Mouse (Mus musculus) intestine, postnatal 0 days (tissue): ENCODE measurements around the gene Hapln3. TPM values are rescaled to one million over a fixed set of nuclear protein-coding genes. Genes with fewer than 3 reads are reported as not detected.

Experiments used
- ATAC-seq: fragments of 200-750 bp; cut with Nextera tagmentation; 2 replicates; pipeline ENCODE4 v1.8.0; 2017; ENCODE audit warnings: mild to moderate bottlenecking, moderate TSS enrichment, moderate library complexity
- H3K27ac ChIP-seq: fragments of 300-500 bp; sonication (generic); 2 replicates; pipeline ENCODE4 v1.5.1; 2014; ENCODE audit warnings: mild to moderate bottlenecking, low read depth, low read length, moderate library complexity
- H3K27me3 ChIP-seq: fragments of 300-500 bp; sonication (generic); replicated peaks from 2 replicates; pipeline ENCODE4 v1.6.1; 2014; ENCODE audit warnings: low read length, mixed read lengths; ENCODE audit not compliant: control insufficient read depth, insufficient read depth
- H3K36me3 ChIP-seq: fragments of 300-500 bp; sonication (generic); 2 replicates; pipeline ENCODE4 v1.6.1; 2014; ENCODE audit warnings: mild to moderate bottlenecking, moderate library complexity; ENCODE audit not compliant: control insufficient read depth, insufficient read depth
- H3K4me1 ChIP-seq: fragments of 300-500 bp; sonication (generic); replicated peaks from 2 replicates; pipeline ENCODE4 v1.6.1; 2014; ENCODE audit warnings: antibody characterized with exemption, low read length, mixed read lengths; ENCODE audit not compliant: control insufficient read depth, insufficient read depth
- H3K4me2 ChIP-seq: fragments of 300-500 bp; sonication (generic); replicated peaks from 2 replicates; pipeline ENCODE4 v1.6.1; 2014; ENCODE audit warnings: low read depth, mild to moderate bottlenecking, moderate library complexity
- H3K4me3 ChIP-seq: fragments of 300-500 bp; sonication (generic); 2 replicates; pipeline ENCODE4 v1.5.1; 2014; ENCODE audit warnings: low read depth, low read length
- H3K9ac ChIP-seq: fragments of 300-500 bp; sonication (generic); 2 replicates; pipeline ENCODE4 v1.6.1; 2014; ENCODE audit warnings: mild to moderate bottlenecking, low read depth, low read length
- H3K9me3 ChIP-seq: fragments of 300-500 bp; sonication (generic); 2 replicates; pipeline ENCODE4 v1.6.1; 2016; ENCODE audit warnings: mixed run types; ENCODE audit not compliant: control insufficient read depth
- CTCF ChIP-seq: sonication (generic); IDR thresholded peaks from 2 replicates; pipeline ENCODE4 v1.5.1; 2016; ENCODE audit warnings: low read depth, mild to moderate bottlenecking, control low read depth, antibody characterized with exemption, moderate library complexity
- WGBS: fragments of 180-500 bp; shearing (Covaris S2); extraction: QIAGEN DNeasy Blood & Tissue Kit; methylation state at CpG from one replicate; pipeline ENCODE4 v1.1.7; 2014; 5-methylcytosine and 5-hydroxymethylcytosine counted together
- polyA plus RNA-seq: library from polyadenylated mRNA; unstranded; fragments of >200 nt; fragmentation: Nextera tagmentation; extraction: Ambion mirVana; gene quantifications from 2 replicates; pipeline ENCODE4 v1.2.1, GENCODE M21; 2015

Gene Hapln3
- polyA plus RNA-seq, 1 experiment from 2014 or later: 0.48 TPM

GRCm38 (mm10) chr7:79139328-79139824 lies 8.6 kb upstream of the Hapln3 start:
- H3K36me3 ChIP-seq: peaks cover 59% of the 10 kb centered on the region

GRCm38 (mm10) chr7:79133391-79133790 lies 2.6 kb upstream of the Hapln3 start:
- no peaks in the 10 kb centered on the region for H3K9me3 ChIP-seq
- no peak overlapping the region for H3K9ac ChIP-seq
- peak; percentile 62 for TF ChIP-seq CTCF
- 0 out of 2 replicates have a peak, but pooled peaks cover 4% of the 10 kb centered on the region for H3K27me3 ChIP-seq
- no peak overlapping the region for H3K4me3 ChIP-seq
- H3K36me3 ChIP-seq: peaks cover 37% of the 10 kb centered on the region
- H3K4me2 ChIP-seq: no peak overlapping the region
- 35% methylated on average over 6 of the region's 6 CpGs for WGBS
- H3K27ac ChIP-seq: no peak overlapping the region
- 0 out of 2 replicates have a peak, but pooled peaks cover 2% of the 10 kb centered on the region for H3K4me1 ChIP-seq
- peak; percentile 34 for ATAC-seq

More at GRCm38 (mm10) chr7:79139328-79139824, 8.6 kb upstream of the Hapln3 start:
- H3K27me3 ChIP-seq: no peaks in the 10 kb centered on the region
- no peak overlapping the region for H3K9ac ChIP-seq
- 63% methylated on average over 6 of the region's 6 CpGs for WGBS
- H3K9me3 ChIP-seq: no peaks in the 10 kb centered on the region
- H3K4me3 ChIP-seq: no peak overlapping the region
- H3K27ac ChIP-seq: no peak overlapping the region
- TF ChIP-seq CTCF: no peak
- H3K4me2 ChIP-seq: no peak overlapping the region
- H3K4me1 ChIP-seq: no peaks in the 10 kb centered on the region
- ATAC-seq: no peak

- 0 out of 2 replicates have a peak, but pooled peaks cover 4% of the 10 kb centered on the region for H3K27me3 ChIP-seq
- no peaks in the 10 kb centered on the region for H3K9me3 ChIP-seq
- 0 out of 2 replicates have a peak, but pooled peaks cover 2% of the 10 kb centered on the region for H3K4me1 ChIP-seq
- no peak overlapping the region for H3K9ac ChIP-seq
- TF ChIP-seq CTCF: no peak
- H3K27ac ChIP-seq: no peak overlapping the region
- ATAC-seq: no peak
- 23% methylated on average over 13 of the region's 13 CpGs for WGBS
- peaks cover 14% of the 10 kb centered on the region; the same call in 1 of the 2 replicates for H3K36me3 ChIP-seq
- no peak overlapping the region for H3K4me3 ChIP-seq
- H3K4me2 ChIP-seq: peak overlapping the region; percentile 56
Observed at GRCm38 (mm10) chr7:79130385-79130784, 433 bp downstream of the Hapln3 start.

- peak; percentile 53 for TF ChIP-seq CTCF
Observed at GRCm38 (mm10) chr7:79129883-79130282, 935 bp downstream of the Hapln3 start.

GRCm38 (mm10) chr7:79123465-79123864 lies 7.4 kb downstream of the Hapln3 start:
- Histone ChIP-seq H3K4me2 (no peak overlapping the region), H3K9ac (no peak overlapping the region), H3K9me3 (no peaks in the 10 kb centered on the region), H3K27me3 (no peaks in the 10 kb centered on the region), H3K36me3 (no peaks in the 10 kb centered on the region), H3K4me3 (no peak overlapping the region), H3K27ac (no peak overlapping the region), H3K4me1 (no peaks in the 10 kb centered on the region)
- no peak for TF ChIP-seq CTCF
- WGBS: 67% methylated on average over 5 of the region's 5 CpGs
- no peak for ATAC-seq

More at GRCm38 (mm10) chr7:79129883-79130282, 935 bp downstream of the Hapln3 start:
- no peak for ATAC-seq
- Histone ChIP-seq H3K4me1 (0 out of 2 replicates have a peak, but pooled peaks cover 2% of the 10 kb centered on the region), H3K36me3 (peaks cover 11% of the 10 kb centered on the region; the same call in 1 of the 2 replicates), H3K9ac (no peak overlapping the region), H3K9me3 (no peaks in the 10 kb centered on the region), H3K4me3 (no peak overlapping the region), H3K27me3 (0 out of 2 replicates have a peak, but pooled peaks cover 4% of the 10 kb centered on the region), H3K27ac (no peak overlapping the region), H3K4me2 (no peak overlapping the region)
- WGBS: 24% methylated on average over 8 of the region's 8 CpGs

GRCm38 (mm10) chr7:79113848-79114247 lies 17.0 kb downstream of the Hapln3 start:
- no peak overlapping the region for H3K4me3 ChIP-seq
- no peak overlapping the region for H3K9ac ChIP-seq
- no peaks in the 10 kb centered on the region for H3K9me3 ChIP-seq
- H3K4me2 ChIP-seq: no peak overlapping the region
- H3K4me1 ChIP-seq: no peaks in the 10 kb centered on the region
- no peaks in the 10 kb centered on the region for H3K27me3 ChIP-seq
- whole genome bisulfite sequencing: 57% methylated on average over 4 of the region's 4 CpGs
- no peak for TF ChIP-seq CTCF
- H3K36me3 ChIP-seq: no peaks in the 10 kb centered on the region
- ATAC-seq: no peak
- no peak overlapping the region for H3K27ac ChIP-seq
